ENCODE assay signal across 8 mouse cellular contexts in the genomic region with DNA sequence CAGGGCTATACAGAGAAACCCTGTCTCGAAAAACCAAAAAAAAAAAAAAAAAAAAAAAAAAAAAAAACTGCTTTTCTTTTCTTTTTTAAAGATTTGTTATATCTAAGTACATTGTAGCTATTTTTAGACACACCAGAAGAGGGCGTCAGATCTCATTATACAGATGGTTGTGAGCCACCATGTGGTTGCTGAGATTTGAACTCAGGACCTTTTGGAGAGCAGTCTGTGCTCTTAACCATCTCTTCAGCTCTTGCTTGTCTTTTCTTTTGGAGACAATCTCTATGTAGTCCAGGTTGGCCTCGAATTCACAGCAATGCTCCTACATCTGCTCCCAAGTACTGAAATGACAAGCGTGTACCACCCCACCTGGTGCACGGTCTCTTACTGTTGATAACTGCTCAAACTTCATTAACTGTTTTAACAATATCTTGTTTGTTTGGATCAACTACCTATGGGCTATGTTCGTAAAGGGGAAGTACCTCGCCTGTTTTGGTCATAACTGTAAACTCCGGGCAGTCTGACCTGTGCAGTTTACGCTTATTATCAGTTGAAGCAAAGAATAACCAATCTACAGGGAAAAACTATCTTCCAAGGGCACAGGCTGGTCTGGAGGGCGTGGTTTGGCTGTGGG. TPM values are rescaled to one million over a fixed set of nuclear protein-coding genes. Genes with fewer than 3 reads are reported as not detected.
A peak's percentile ranks its signal among the peaks of the same experiment; 100 is the strongest.
DNase-seq lines count a peak whose midpoint lies in the region; ATAC-seq lines count a peak whose summit lies in the region.

No protein-coding gene starts in this region.

- peak overlapping the region; percentile 59 for H3K4me2 ChIP-seq in kidney, embryonic 14.5 days (replicated peaks; ENCODE audit: low read depth, low read length)
- peak overlapping the region; percentile 86 for H3K4me2 ChIP-seq in midbrain, embryonic 11.5 days

- WGBS in kidney, embryonic 14.5 days: 4% methylated on average over 9 of the region's 10 CpGs
- 11% methylated on average over 10 of the region's 10 CpGs for WGBS in hindbrain, embryonic 10.5 days
- 7% methylated on average over 9 of the region's 10 CpGs for WGBS in midbrain, embryonic 11.5 days

- H3K27me3 ChIP-seq in kidney, embryonic 14.5 days (ENCODE audit: control insufficient read depth, insufficient read depth, low read length): no peaks in the 10 kb centered on the region
- H3K27me3 ChIP-seq in hindbrain, embryonic 10.5 days (ENCODE audit: insufficient read depth, poor library complexity, severe bottlenecking): no peaks in the 10 kb centered on the region
- no peaks in the 10 kb centered on the region for H3K27me3 ChIP-seq in midbrain, embryonic 11.5 days (ENCODE audit: control insufficient read depth, insufficient read depth, low read length)

- H3K4me3 ChIP-seq in kidney, embryonic 14.5 days (ENCODE audit: low read length): peak overlapping the region; percentile 60
- peak overlapping the region; percentile 62 for H3K4me3 ChIP-seq in hindbrain, embryonic 10.5 days
- H3K4me3 ChIP-seq in midbrain, embryonic 11.5 days (ENCODE audit: low read depth, low read length): peak overlapping the region; percentile 60

- DNase-seq in kidney, postnatal 36 days: no peak
- DNase-seq in NIH3T3 (ENCODE audit: low read depth): peak; percentile 66
- DNase-seq in hindbrain, embryonic 10.5 days (ENCODE audit: low spot score): no peak
- no peak for DNase-seq in midbrain, embryonic 11.5 days (ENCODE audit: low spot score, missing footprints)
- DNase-seq in B cell, adult 2 months: no peak
- DNase-seq in thymus, postnatal 0 days (ENCODE audit: low spot score): no peak
- no peak for DNase-seq in frontal cortex, postnatal 14 days (ENCODE audit: low spot score in 2 of 2)

- peak overlapping the region; percentile 98 for H3K27ac ChIP-seq in kidney, embryonic 14.5 days (ENCODE audit: low read depth, low read length)
- H3K27ac ChIP-seq in hindbrain, embryonic 10.5 days: peak overlapping the region; percentile 93
- H3K27ac ChIP-seq in midbrain, embryonic 11.5 days (ENCODE audit: low read depth, low read length): peak overlapping the region; percentile 20; the same call in 1 of the 2 replicates

- peaks cover 17% of the 10 kb centered on the region for H3K4me1 ChIP-seq in kidney, embryonic 14.5 days (ENCODE audit: control insufficient read depth, insufficient read depth, low read length)
- H3K4me1 ChIP-seq in hindbrain, embryonic 10.5 days (replicated peaks): peaks cover 48% of the 10 kb centered on the region
- peaks cover 35% of the 10 kb centered on the region for H3K4me1 ChIP-seq in midbrain, embryonic 11.5 days (ENCODE audit: control insufficient read depth, insufficient read depth, low read length)

- H3K36me3 ChIP-seq in kidney, embryonic 14.5 days (ENCODE audit: control insufficient read depth, insufficient read depth, low read length): peaks cover 22% of the 10 kb centered on the region
- H3K36me3 ChIP-seq in hindbrain, embryonic 10.5 days: peaks cover 29% of the 10 kb centered on the region
- peaks cover 11% of the 10 kb centered on the region for H3K36me3 ChIP-seq in midbrain, embryonic 11.5 days (ENCODE audit: control insufficient read depth, insufficient read depth, low read length)

- H3K9ac ChIP-seq in kidney, embryonic 14.5 days (ENCODE audit: low read depth, low read length): peak overlapping the region; percentile 60
- H3K9ac ChIP-seq in midbrain, embryonic 11.5 days (ENCODE audit: low read length): peak overlapping the region; percentile 60; the same call in 1 of the 2 replicates

- H3K9me3 ChIP-seq in kidney, embryonic 14.5 days (ENCODE audit: control insufficient read depth, low read length): no peaks in the 10 kb centered on the region
- H3K9me3 ChIP-seq in hindbrain, embryonic 10.5 days: no peaks in the 10 kb centered on the region
- no peaks in the 10 kb centered on the region for H3K9me3 ChIP-seq in midbrain, embryonic 11.5 days (ENCODE audit: control insufficient read depth, low read length)

- no peak for ATAC-seq in kidney, embryonic 14.5 days (ENCODE audit: low FRiP score, low TSS enrichment)
- ATAC-seq in midbrain, embryonic 11.5 days (ENCODE audit: low FRiP score): no peak

RNA-seq across cellular contexts. Expression of a gene that starts 0.6 kb away (rescaled TPM):
- 15.8 and 20.6 TPM in 2 replicates for polyA plus RNA-seq in kidney, embryonic 14.5 days (2014; fragmentation: Nextera tagmentation; extraction: Ambion mirVana)
- 11.3 and 12.1 TPM in 2 replicates for polyA plus RNA-seq in hindbrain, embryonic 10.5 days (2016; fragmentation: Nextera tagmentation; extraction: Ambion mirVana)
- polyA plus RNA-seq in midbrain, embryonic 11.5 days (2014; fragmentation: Nextera tagmentation; extraction: Ambion mirVana): 6.4 and 7.1 TPM in 2 replicates
- 14.1 and 14.5 TPM in 2 replicates for polyA plus RNA-seq in thymus, postnatal 0 days (2015; fragmentation: Nextera tagmentation; extraction: Ambion mirVana)

RNA-seq across cellular contexts. Expression of a gene that starts 0.6 kb away (rescaled TPM):
- polyA plus RNA-seq in kidney, embryonic 14.5 days (2014; fragmentation: Nextera tagmentation; extraction: Ambion mirVana): 23.1 and 28.1 TPM in 2 replicates
- polyA plus RNA-seq in hindbrain, embryonic 10.5 days (2016; fragmentation: Nextera tagmentation; extraction: Ambion mirVana): 7.0 and 8.9 TPM in 2 replicates
- 7.9 and 8.5 TPM in 2 replicates for polyA plus RNA-seq in midbrain, embryonic 11.5 days (2014; fragmentation: Nextera tagmentation; extraction: Ambion mirVana)
- 12.2 and 13.5 TPM in 2 replicates for polyA plus RNA-seq in thymus, postnatal 0 days (2015; fragmentation: Nextera tagmentation; extraction: Ambion mirVana)

RNA-seq across cellular contexts. Expression of a gene that starts 7.5 kb away (rescaled TPM):
- 1,650 and 2,291 TPM in 2 replicates for polyA plus RNA-seq in kidney, embryonic 14.5 days (2014; fragmentation: Nextera tagmentation; extraction: Ambion mirVana)
- polyA plus RNA-seq in hindbrain, embryonic 10.5 days (2016; fragmentation: Nextera tagmentation; extraction: Ambion mirVana): 1,007 and 1,099 TPM in 2 replicates
- polyA plus RNA-seq in midbrain, embryonic 11.5 days (2014; fragmentation: Nextera tagmentation; extraction: Ambion mirVana): 1,223 and 1,245 TPM in 2 replicates
- 1,919 and 1,995 TPM in 2 replicates for polyA plus RNA-seq in thymus, postnatal 0 days (2015; fragmentation: Nextera tagmentation; extraction: Ambion mirVana)

RNA-seq across cellular contexts. Expression of a gene that starts 10.5 kb away (rescaled TPM):
- polyA plus RNA-seq in kidney, embryonic 14.5 days (2014; fragmentation: Nextera tagmentation; extraction: Ambion mirVana): 68.2 and 111 TPM in 2 replicates
- polyA plus RNA-seq in hindbrain, embryonic 10.5 days (2016; fragmentation: Nextera tagmentation; extraction: Ambion mirVana): 124 and 163 TPM in 2 replicates
- 72.0 and 79.7 TPM in 2 replicates for polyA plus RNA-seq in midbrain, embryonic 11.5 days (2014; fragmentation: Nextera tagmentation; extraction: Ambion mirVana)
- 57.5 and 58.6 TPM in 2 replicates for polyA plus RNA-seq in thymus, postnatal 0 days (2015; fragmentation: Nextera tagmentation; extraction: Ambion mirVana)

RNA-seq across cellular contexts. Expression of a gene that starts 12.3 kb away (rescaled TPM):
- polyA plus RNA-seq in kidney, embryonic 14.5 days (2014; fragmentation: Nextera tagmentation; extraction: Ambion mirVana): 128 and 156 TPM in 2 replicates
- polyA plus RNA-seq in hindbrain, embryonic 10.5 days (2016; fragmentation: Nextera tagmentation; extraction: Ambion mirVana): 71.8 and 80.5 TPM in 2 replicates
- polyA plus RNA-seq in midbrain, embryonic 11.5 days (2014; fragmentation: Nextera tagmentation; extraction: Ambion mirVana): 54.7 and 55.1 TPM in 2 replicates
- 26.4 and 29.6 TPM in 2 replicates for polyA plus RNA-seq in thymus, postnatal 0 days (2015; fragmentation: Nextera tagmentation; extraction: Ambion mirVana)

Comparison
In these comparisons a context has a peak if more than half of its experiments do, and no peak if none do; other contexts are left out.
1. H3K27ac ChIP-seq: peak in every context shown above with its lines; median percentile 98 in kidney, embryonic 14.5 days; 93 in hindbrain, embryonic 10.5 days; 20 in midbrain, embryonic 11.5 days.